Mouse (Mus musculus): ENCODE measurements at regions not wholly inside any gene's neighbourhood (a gene's known extent, or its start where the extent isn't known, plus 50 kb on each side); places are given as distances from the start of the nearest gene placed in this dataset.
A peak's percentile ranks its signal among the peaks of the same experiment; 100 is the strongest.

DNA sequence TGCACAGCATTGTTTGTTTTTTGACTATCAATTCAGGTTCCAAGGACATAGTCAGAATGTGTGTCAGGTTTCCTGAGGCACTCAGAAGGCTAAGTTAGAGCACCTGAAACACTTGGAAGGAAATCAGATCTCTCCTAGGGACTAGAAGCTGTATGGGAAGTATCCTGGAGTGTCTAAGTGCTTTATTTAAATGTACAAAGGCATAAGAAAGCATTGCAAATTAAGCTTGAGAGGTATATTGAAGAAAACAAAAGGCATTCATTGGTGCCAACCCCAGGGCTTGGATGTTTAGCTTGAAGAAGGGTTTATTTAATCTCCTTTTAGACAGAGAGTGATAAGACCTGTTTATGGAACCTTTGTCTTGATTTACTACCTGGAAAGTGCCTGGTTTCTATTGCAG is 569.3 kb upstream of the Msl3l2 start:
- TF ChIP-seq NANOG (IDR thresholded peaks at IDR 0.05; ENCODE audit: borderline replicate concordance, low read length) (peak; percentile 99), CTCF (conservative IDR thresholded peaks at IDR 0.05; ENCODE audit: low read length) (no peak)
